Mouse (Mus musculus): ENCODE measurements around the gene Nek8. TPM values are rescaled to one million over a fixed set of nuclear protein-coding genes. Genes with fewer than 3 reads are reported as not detected.
A peak's percentile ranks its signal among the peaks of the same experiment; 100 is the strongest.

The Nek8 gene
- total and polyA plus RNA-seq, 3 experiments, result 7.1 to 8.3 (median 7.4) TPM

DNA sequence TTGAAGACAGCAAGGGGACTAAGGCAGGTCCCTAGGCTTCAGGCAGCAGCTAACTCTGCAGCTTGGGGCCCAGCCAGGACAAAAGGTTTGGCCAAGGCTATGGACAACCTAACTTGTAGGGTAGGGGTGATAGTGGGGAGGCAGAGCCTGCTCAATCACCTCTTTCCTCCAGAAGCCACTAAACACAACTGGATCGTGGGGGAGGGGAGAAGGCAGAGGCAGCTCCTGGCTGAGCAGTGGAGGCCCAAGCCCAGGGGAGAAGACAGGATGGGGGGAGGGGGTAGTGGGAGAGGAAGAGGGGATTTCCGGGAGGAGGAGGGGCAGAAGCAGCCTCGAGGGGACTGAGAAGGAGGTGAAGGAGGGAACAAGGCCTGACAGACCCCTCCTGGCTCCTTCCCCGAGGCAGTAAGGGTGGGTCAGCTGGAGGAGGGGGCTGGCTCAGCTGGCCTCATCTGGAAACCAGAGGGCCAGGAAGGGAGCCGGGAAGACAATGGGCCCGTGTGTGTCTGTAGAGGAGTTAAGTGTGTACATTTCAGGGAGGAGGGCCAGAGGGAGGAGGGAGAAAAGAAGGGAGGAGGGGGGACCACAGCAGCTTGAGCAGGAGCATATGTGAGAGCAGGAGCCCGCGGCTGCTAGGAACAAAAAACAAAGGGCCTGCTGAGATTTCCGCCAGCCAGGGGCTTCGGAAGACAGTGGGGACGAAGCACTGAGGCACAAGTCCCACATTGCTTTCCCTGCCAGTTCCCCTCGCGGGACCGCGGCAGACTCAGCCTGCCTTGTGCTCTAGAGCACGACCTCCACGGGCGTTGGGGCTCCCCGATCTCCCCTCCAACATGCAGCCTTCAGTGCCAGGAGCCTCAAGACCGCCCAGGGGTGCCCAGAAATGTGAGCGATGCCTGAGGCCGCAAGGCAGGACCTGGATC is 12.5 kb downstream of the Nek8 start (continued):
- no peak for TF ChIP-seq CTCF (conservative IDR thresholded peaks at IDR 0.05 in 1 of 2, IDR thresholded peaks at IDR 0.05 in 1 of 2; ENCODE audit: low read depth in 2 of 2, low read length in 2 of 2)
- TF ChIP-seq ETS1 (conservative IDR thresholded peaks at IDR 0.05; ENCODE audit: low read depth, low read length), result peak; percentile 74
- TF ChIP-seq CHD1 (IDR thresholded peaks at IDR 0.05; ENCODE audit: low read depth, low read length), result peak; percentile 60; the same call in 1 of the 2 replicates
- TF ChIP-seq MAZ (IDR thresholded peaks at IDR 0.05; ENCODE audit: low read depth, low read length), result peak; percentile 88; the same call in 1 of the 2 replicates
- TF ChIP-seq RCOR1 (conservative IDR thresholded peaks at IDR 0.05; ENCODE audit: low read depth, low read length), result no peak
- TF ChIP-seq POLR2AphosphoS2 (IDR thresholded peaks at IDR 0.05; ENCODE audit: low read depth, low read length), result no peak; the same call in 1 of the 2 replicates
- TF ChIP-seq SIN3A (IDR thresholded peaks at IDR 0.05; ENCODE audit: low read length), result peak; percentile 82
- peak; percentile 85 for TF ChIP-seq TCF12 (IDR thresholded peaks at IDR 0.05; ENCODE audit: low read depth, low read length)

DNA sequence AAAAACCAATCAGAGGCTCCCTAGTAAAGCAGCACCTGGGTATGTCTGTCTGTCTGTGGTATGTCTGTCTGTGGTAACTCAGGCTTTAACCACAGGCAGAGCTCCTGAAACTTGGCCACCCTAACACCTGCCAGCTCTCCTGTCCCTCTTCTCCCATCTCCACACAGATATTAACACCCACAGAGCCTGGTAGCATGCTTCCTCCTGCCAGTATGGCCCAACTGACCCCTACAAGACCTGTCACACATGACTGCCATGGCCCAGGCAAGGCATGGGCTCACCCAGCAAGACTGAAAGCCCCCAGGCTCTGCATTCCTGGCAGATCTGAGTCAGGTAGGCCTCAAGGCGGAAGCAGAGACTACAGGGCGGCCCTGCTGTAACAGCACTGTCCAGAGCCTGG is 13.4 kb downstream of the Nek8 start:
- Histone ChIP-seq H3K4me2 (ENCODE audit: insufficient read depth, low read depth, poor library complexity, severe bottlenecking) (peak overlapping the region; percentile 79), H3K9me3 (replicated peaks; ENCODE audit: low read length) (no peaks in the 10 kb centered on the region), H3K4me1 (ENCODE audit: control insufficient read depth in 1 of 2, insufficient read depth in 2 of 2) (peaks cover 24 to 58% of the 10 kb centered on the region in 2 experiments), H3K79me2 (replicated peaks; ENCODE audit: control insufficient read depth, extremely low read depth, insufficient read depth, poor library complexity, severe bottlenecking) (peaks cover 33% of the 10 kb centered on the region), H3K27ac (ENCODE audit: insufficient read depth, low read depth) (peak overlapping the region; percentile 91), H3K9ac (ENCODE audit: insufficient read depth, low read depth) (peak overlapping the region; percentile 68), H3K27me3 (replicated peaks) (no peaks in the 10 kb centered on the region), H3K36me3 (replicated peaks in 1 of 2; ENCODE audit: control insufficient read depth in 1 of 2, insufficient read depth in 1 of 2, low read length in 1 of 2) (peaks cover 38 to 58% of the 10 kb centered on the region in 2 experiments), H3K4me3 (replicated peaks in 1 of 3; ENCODE audit: low read depth in 2 of 3, low read length in 2 of 3, poor library complexity in 1 of 3) (peak overlapping the region; percentile 73 to 97 (median 96))
- in situ Hi-C loops (cut with MboI; ENCODE audit: low pct_ligation_motif_present, low pct_unique_long_range_greater_than_20kb, low sequenced_read_pairs) (no loop called here), dilution Hi-C loops (cut with MboI; ENCODE audit: extremely low pct_ligation_motif_present, extremely low pct_unique_long_range_greater_than_20kb, low sequenced_read_pairs) (no loop called here)
- TF ChIP-seq MXI1 (IDR thresholded peaks at IDR 0.05; ENCODE audit: low read depth, low read length), result peak; percentile 37; the same call in 1 of the 2 replicates
- peak; percentile 66 for TF ChIP-seq SIN3A (IDR thresholded peaks at IDR 0.05; ENCODE audit: low read length)
- no peak for TF ChIP-seq E2F4 (IDR thresholded peaks at IDR 0.05; ENCODE audit: insufficient replicate concordance, low read depth, low read length)
- TF ChIP-seq ELF1 (IDR thresholded peaks at IDR 0.05; ENCODE audit: low read depth, low read length), result peak; percentile 80
- peak; percentile 13; the same call in 1 of the 2 replicates for TF ChIP-seq RCOR1 (conservative IDR thresholded peaks at IDR 0.05; ENCODE audit: low read depth, low read length)
- TF ChIP-seq IRF4 (IDR thresholded peaks at IDR 0.05; ENCODE audit: low read depth, low read length), result peak; percentile 71; the same call in 1 of the 2 replicates
- TF ChIP-seq POLR2AphosphoS2 (IDR thresholded peaks at IDR 0.05; ENCODE audit: low read depth, low read length), result peak; percentile 17; the same call in 1 of the 2 replicates
- TF ChIP-seq SMC3 (IDR thresholded peaks at IDR 0.05; ENCODE audit: low read depth, low read length), result no peak
- TF ChIP-seq UBTF (IDR thresholded peaks at IDR 0.05; ENCODE audit: low read depth, low read length), result 0 out of 2 replicates have a peak, but pooled peaks have one; percentile 18
- TF ChIP-seq ZMIZ1 (IDR thresholded peaks at IDR 0.05; ENCODE audit: low read depth, low read length), result peak; percentile 21; the same call in 1 of the 2 replicates
- peak; percentile 67; the same call in 1 of the 2 replicates for TF ChIP-seq EP300 (IDR thresholded peaks at IDR 0.05; ENCODE audit: low read length)
- no peak for TF ChIP-seq ZC3H11A (IDR thresholded peaks at IDR 0.05; ENCODE audit: low read depth, low read length)
- TF ChIP-seq KAT2A (IDR thresholded peaks at IDR 0.05; ENCODE audit: insufficient replicate concordance, low read length), result no peak
- 0 out of 2 replicates have a peak, but pooled peaks have one; percentile 33 for TF ChIP-seq TBP (conservative IDR thresholded peaks at IDR 0.05; ENCODE audit: low read depth, low read length)
- no peak for TF ChIP-seq NELFE (IDR thresholded peaks at IDR 0.05; ENCODE audit: low read depth, low read length)
- peak; percentile 19 for TF ChIP-seq ETS1 (conservative IDR thresholded peaks at IDR 0.05; ENCODE audit: low read depth, low read length)
- TF ChIP-seq BHLHE40 (IDR thresholded peaks at IDR 0.05; ENCODE audit: low read depth, low read length), result 0 out of 2 replicates have a peak, but pooled peaks have one; percentile 21
- peak; percentile 50; the same call in 1 of the 2 replicates for TF ChIP-seq TCF12 (IDR thresholded peaks at IDR 0.05; ENCODE audit: low read depth, low read length)
- TF ChIP-seq ZKSCAN1 (IDR thresholded peaks at IDR 0.05; ENCODE audit: borderline replicate concordance, low read depth, low read length), result no peak
- peak; percentile 72 for DNase-seq (ENCODE audit: extremely low read depth)

Measured in CH12.LX (cell line).